ENCODE assay signal across 16 mouse cellular contexts in the genomic region with DNA sequence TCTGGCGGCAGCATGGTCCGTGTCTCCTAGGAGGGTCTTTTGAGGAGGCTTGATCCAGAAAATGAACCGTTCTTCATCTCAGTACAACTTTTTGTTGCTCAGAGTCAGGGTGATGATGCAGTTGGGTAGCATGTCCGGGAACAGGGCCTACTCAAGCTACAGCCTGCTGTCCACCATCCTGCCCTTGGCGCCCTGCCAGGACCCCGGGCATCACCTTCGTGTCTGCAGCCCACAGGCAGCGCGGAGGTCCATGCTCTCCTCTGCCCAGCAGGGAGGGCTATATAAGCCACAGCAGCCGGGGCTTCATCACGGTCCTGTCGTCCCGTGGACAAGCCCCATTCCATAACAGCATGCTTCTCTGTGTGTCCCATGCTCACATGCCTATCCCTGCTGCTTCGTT.
"Had no signal": no experiment of that assay in that cellular context is flagged by ENCODE, and none has a peak within 500 bp of the region (broad histone marks: within the 10 kb centered on the region; RNA-seq: fewer than 3 reads in every experiment).

No protein-coding gene starts in this region.

- H3K27ac ChIP-seq: liver, embryonic 13.5 days; midbrain, embryonic 12.5 days; neural tube, embryonic 13.5 days; stomach, postnatal 0 days had no signal

- H3K36me3 ChIP-seq: liver, embryonic 13.5 days; midbrain, embryonic 12.5 days; neural tube, embryonic 13.5 days had no signal

- ATAC-seq: midbrain, embryonic 16.5 days had no signal

- H3K9ac ChIP-seq: liver, embryonic 13.5 days; midbrain, embryonic 12.5 days; neural tube, embryonic 13.5 days had no signal

- H3K4me3 ChIP-seq: liver, embryonic 13.5 days; midbrain, embryonic 12.5 days; myocyte; neural tube, embryonic 13.5 days had no signal

- H3K27me3 ChIP-seq: liver, embryonic 13.5 days; midbrain, embryonic 12.5 days; neural tube, embryonic 13.5 days had no signal

- H3K4me1 ChIP-seq: midbrain, embryonic 12.5 days; neural tube, embryonic 13.5 days had no signal

- DNase-seq: kidney, adult 2 months; kidney, postnatal 14 days; kidney, postnatal 4 days; liver, embryonic 13.5 days; lung, adult 2 months; lung, postnatal 14 days; right cerebral cortex, adult 18-20 months; right cerebral cortex, postnatal 14 days; right cerebral cortex, postnatal 4 days; thymus, adult 18-20 months; thymus, postnatal 36 days had no signal

- H3K4me2 ChIP-seq: liver, embryonic 13.5 days; midbrain, embryonic 12.5 days; neural tube, embryonic 13.5 days had no signal

- H3K9me3 ChIP-seq: liver, embryonic 13.5 days; midbrain, embryonic 12.5 days; neural tube, embryonic 13.5 days had no signal
